Mouse (Mus musculus) effector memory CD4-positive, alpha-beta T cell, adult 7 months (primary cell): ENCODE data around the gene Gm21882. TPM values are rescaled to one million over a fixed set of nuclear protein-coding genes. Genes with fewer than 3 reads are reported as not detected.

Source experiments
- polyA plus RNA-seq: library from polyadenylated mRNA; unstranded; fragments of 100-300 nt; shearing (Covaris generic); gene quantifications from one replicate; pipeline ENCODE4 v1.2.1, GENCODE M21; 2017

Gene Gm21882
- not detected for polyA plus RNA-seq

GRCm38 (mm10) chrY:40381423-40381822 is at the start of gene Gm21882:
Gm21882 (minus strand) TSS chrY:40381523.

Other genes with a start within 250 kb of the Gm21882 start
- not detected for gene Gm21865, start 64.6 kb downstream of the Gm21882 start, polyA plus RNA-seq